Mouse (Mus musculus) liver, embryonic 14.5 days (tissue): ENCODE results near the gene Ppp1r9b.
"Not testable (repeated sequence)": the region's sequence is repeated elsewhere in the genome, so short reads cannot be mapped to it uniquely, and the experiment has no call there.

ENCODE experiments used
- CTCF ChIP-seq: IDR thresholded peaks from 2 replicates; pipeline ENCODE4 v1.5.1; 2016; ENCODE audit warnings: antibody characterized with exemption, low read depth, control low read depth
- EP300 ChIP-seq: IDR thresholded peaks from 2 replicates; pipeline ENCODE4 v1.6.1; 2016; ENCODE audit warnings: antibody characterized with exemption, low read depth

- TF ChIP-seq CTCF, EP300: not testable (repeated sequence)
Measured at GRCm38 (mm10) chr11:94969709-94970108, 21.1 kb upstream of the Ppp1r9b start.
